Mouse (Mus musculus) midbrain, postnatal 0 days (tissue): Measurements from ENCODE around the gene Akap14. TPM values are rescaled to one million over a fixed set of nuclear protein-coding genes. Genes with fewer than 3 reads are reported as not detected.

Experiments
- ATAC-seq: fragments of 200-750 bp; cut with Nextera tagmentation; 2 replicates; pipeline ENCODE4 v1.8.0; 2017; ENCODE audit warnings: moderate number of reproducible peaks, mild to moderate bottlenecking, moderate TSS enrichment, moderate library complexity; ENCODE audit not compliant: low FRiP score
- DNase-seq: peaks from one replicate; pipeline ENCODE4 v3.0.0-alpha.2; 2015; ENCODE audit warnings: low spot score
- H3K27ac ChIP-seq: fragments of 300-500 bp; sonication (generic); 2 replicates; pipeline ENCODE4 v1.5.1; 2014; ENCODE audit warnings: low read depth, mild to moderate bottlenecking, low read length, mixed read lengths
- H3K27me3 ChIP-seq: fragments of 300-500 bp; sonication (generic); 2 replicates; pipeline ENCODE4 v1.6.1; 2014; ENCODE audit warnings: low read length, control low read depth, mixed read lengths; ENCODE audit not compliant: insufficient read depth
- H3K36me3 ChIP-seq: fragments of 300-500 bp; sonication (generic); 2 replicates; pipeline ENCODE4 v1.6.1; 2014; ENCODE audit warnings: low read length, control low read depth, mixed read lengths; ENCODE audit not compliant: insufficient read depth
- H3K4me1 ChIP-seq: fragments of 300-500 bp; sonication (generic); 2 replicates; pipeline ENCODE4 v1.6.1; 2014; ENCODE audit warnings: mild to moderate bottlenecking, control low read depth, antibody characterized with exemption, low read length, mixed read lengths; ENCODE audit not compliant: insufficient read depth
- H3K4me2 ChIP-seq: fragments of 300-500 bp; sonication (generic); 2 replicates; pipeline ENCODE4 v1.6.1; 2014; ENCODE audit warnings: low read depth, mild to moderate bottlenecking, low read length, mixed read lengths; ENCODE audit not compliant: poor library complexity, severe bottlenecking
- H3K4me3 ChIP-seq: fragments of 300-500 bp; sonication (generic); 2 replicates; pipeline ENCODE4 v1.5.1; 2014; ENCODE audit warnings: low read depth, mild to moderate bottlenecking, low read length, moderate library complexity
- H3K9ac ChIP-seq: fragments of 300-500 bp; sonication (generic); replicated peaks from 2 replicates; pipeline ENCODE4 v1.6.1; 2014; ENCODE audit warnings: mild to moderate bottlenecking, low read length, moderate library complexity, mixed read lengths; ENCODE audit not compliant: poor library complexity, severe bottlenecking
- H3K9me3 ChIP-seq: fragments of 300-500 bp; sonication (generic); 2 replicates; pipeline ENCODE4 v1.6.1; 2016; ENCODE audit warnings: low read length, control low read depth
- CTCF ChIP-seq: IDR thresholded peaks from 2 replicates; pipeline ENCODE4 v1.5.1; 2016; ENCODE audit warnings: antibody characterized with exemption, mild to moderate bottlenecking
- WGBS: fragments of 180-500 bp; shearing (Covaris S2); extraction: QIAGEN DNeasy Blood & Tissue Kit; methylation state at CpG from one replicate; pipeline ENCODE4 v1.1.7; 2014; 5-methylcytosine and 5-hydroxymethylcytosine counted together
- polyA plus RNA-seq: library from polyadenylated mRNA; unstranded; fragments of >200 nt; fragmentation: Nextera tagmentation; extraction: Ambion mirVana; gene quantifications from 2 replicates; pipeline ENCODE4 v1.2.1, GENCODE M21; 2015
- total RNA-seq: library from RNA; depleted of rRNA; stranded (reverse); fragments of >200 nt; gene quantifications from 2 replicates; pipeline ENCODE4 v1.2.3, GENCODE M21; 2014

The Akap14 gene
- total and polyA plus RNA-seq, 2 experiments from 2014 or later, result 0.27 to 0.54 TPM

DNA sequence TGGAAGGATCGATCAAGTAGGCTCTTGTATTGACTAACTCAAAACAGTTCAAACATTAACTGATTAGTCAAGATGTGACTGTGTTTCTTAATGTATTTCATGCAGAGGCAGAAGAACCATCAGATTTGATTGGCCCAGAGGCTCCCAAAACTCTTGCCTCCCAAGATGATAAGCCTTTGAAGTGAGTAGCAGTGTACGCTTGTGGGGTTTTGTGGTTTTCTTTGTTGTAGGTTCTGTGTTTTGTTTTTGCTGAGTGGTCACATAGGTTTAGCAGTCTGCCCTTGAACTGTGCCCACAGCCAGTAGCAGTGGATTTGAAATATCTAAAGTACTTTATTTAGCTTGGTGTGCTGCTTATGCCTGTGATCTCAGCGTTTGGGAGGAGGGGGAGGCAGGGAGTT lies 26.9 kb downstream of the Akap14 start:
- Histone ChIP-seq H3K9me3 (no peaks in the 10 kb centered on the region), H3K4me1 (no peaks in the 10 kb centered on the region), H3K36me3 (no peaks in the 10 kb centered on the region), H3K27me3 (no peaks in the 10 kb centered on the region), H3K4me3 (no peak overlapping the region), H3K9ac (no peak overlapping the region), H3K27ac (no peak overlapping the region), H3K4me2 (no peak overlapping the region)
- WGBS, result 88% methylated on average over 3 of the region's 3 CpGs
- no peak for ATAC-seq
- TF ChIP-seq CTCF, result no peak
- DNase-seq, result no peak

DNA sequence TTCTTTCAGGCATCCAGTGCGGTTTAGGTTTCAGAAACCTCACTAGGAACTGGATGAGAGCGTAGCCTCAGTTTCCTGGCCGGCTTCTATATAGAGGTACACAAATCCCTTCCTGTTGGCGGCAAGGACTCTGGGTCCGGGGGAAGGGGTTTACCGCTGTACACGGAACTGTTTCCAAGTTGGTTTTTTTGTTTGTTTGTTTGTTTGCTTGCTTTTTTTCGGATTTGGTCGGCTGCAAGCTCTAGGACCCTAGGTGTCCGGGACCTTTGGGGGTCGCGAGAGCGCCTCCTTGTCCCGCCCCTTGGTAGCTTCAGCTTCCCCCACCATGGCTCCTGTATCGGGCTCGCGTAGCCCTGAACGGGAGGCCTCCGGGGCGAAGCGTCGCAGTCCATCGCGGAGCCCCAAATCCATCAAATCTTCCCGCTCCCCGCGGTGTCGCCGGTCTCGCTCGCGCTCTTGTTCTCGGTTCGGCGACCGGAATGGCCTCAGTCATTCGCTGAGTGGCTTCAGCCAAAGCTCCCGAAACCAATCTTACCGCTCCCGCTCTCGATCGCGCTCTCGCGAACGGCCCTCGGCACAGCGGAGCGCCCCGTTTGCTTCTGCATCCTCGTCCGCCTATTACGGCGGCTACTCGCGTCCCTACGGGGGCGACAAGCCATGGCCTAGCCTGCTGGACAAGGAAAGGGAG lies 41.8 kb downstream of the Akap14 start, which contains the start of gene Nkap:
Gene Nkap (plus strand): TSS at position 125 of the 688 bp plus-strand sequence.
- 12% methylated on average over 58 of the region's 58 CpGs for WGBS
- ATAC-seq (peak; percentile 91), DNase-seq (peak; percentile 87)
- no peak for TF ChIP-seq CTCF
- Histone ChIP-seq H3K36me3 (0 out of 2 replicates have a peak, but pooled peaks cover under 1% of the 10 kb centered on the region), H3K9me3 (no peaks in the 10 kb centered on the region), H3K27me3 (no peaks in the 10 kb centered on the region), H3K27ac (peak within 1 kb of the TSS; percentile 70), H3K4me3 (peak within 1 kb of the TSS; percentile 60), H3K4me1 (no peaks in the 10 kb centered on the region), H3K9ac (peak within 1 kb of the TSS; percentile 64), H3K4me2 (peak within 1 kb of the TSS; percentile 51)

DNA sequence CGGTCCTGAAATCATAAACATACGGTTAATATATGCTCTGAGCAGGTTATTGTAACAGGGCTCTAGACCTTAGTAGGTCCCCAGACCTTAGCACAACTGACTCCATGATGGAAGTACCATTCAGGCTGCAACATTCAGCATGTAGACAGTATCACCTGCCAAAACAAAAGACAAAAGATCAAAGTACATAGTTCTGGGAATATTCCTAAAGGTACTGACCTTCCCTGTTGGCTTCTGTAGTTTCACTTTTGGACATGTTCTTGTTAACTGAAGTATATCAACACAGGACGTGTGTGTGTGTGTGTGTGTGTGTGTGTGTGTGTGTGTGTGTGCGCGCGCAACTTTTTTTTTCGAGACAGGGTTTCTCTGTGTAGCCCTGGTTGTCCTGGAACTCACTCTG lies 43.1 kb downstream of the Akap14 start:
- Histone ChIP-seq H3K36me3 (no peaks in the 10 kb centered on the region), H3K4me2 (no peak overlapping the region), H3K4me3 (no peak overlapping the region), H3K9ac (no peak overlapping the region), H3K9me3 (no peaks in the 10 kb centered on the region), H3K27ac (no peak overlapping the region), H3K4me1 (no peaks in the 10 kb centered on the region), H3K27me3 (no peaks in the 10 kb centered on the region)
- WGBS, result over 99% methylated on average over 7 of the region's 7 CpGs
- ATAC-seq (no peak), DNase-seq (no peak)
- no peak for TF ChIP-seq CTCF

DNA sequence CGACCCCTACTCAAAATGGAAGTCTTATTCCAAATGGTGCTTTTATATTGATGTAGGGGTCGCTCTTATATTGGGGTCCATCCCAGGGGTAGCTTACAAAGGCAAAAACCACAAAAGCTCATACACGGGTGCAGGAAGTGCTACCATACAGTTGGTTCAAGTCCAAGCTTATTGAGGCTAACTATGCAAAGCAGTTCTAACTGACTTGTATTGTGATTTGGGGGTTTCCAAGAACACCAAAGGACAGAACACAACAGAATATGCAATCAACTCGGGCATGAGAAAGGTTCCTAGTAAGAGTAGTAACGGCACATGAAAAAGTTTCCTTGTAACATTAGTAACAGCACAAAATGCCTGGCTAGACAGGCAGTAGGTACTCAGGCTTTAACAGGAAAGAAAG lies 48.4 kb downstream of the Akap14 start:
- Histone ChIP-seq H3K9me3 (no peaks in the 10 kb centered on the region), H3K9ac (no peak overlapping the region), H3K4me3 (no peak overlapping the region), H3K36me3 (no peaks in the 10 kb centered on the region), H3K4me2 (no peak overlapping the region), H3K27ac (no peak overlapping the region), H3K27me3 (no peaks in the 10 kb centered on the region), H3K4me1 (no peaks in the 10 kb centered on the region)
- 67% methylated on average over 5 of the region's 5 CpGs for WGBS
- TF ChIP-seq CTCF, result no peak
- DNase-seq (no peak), ATAC-seq (no peak)

DNA sequence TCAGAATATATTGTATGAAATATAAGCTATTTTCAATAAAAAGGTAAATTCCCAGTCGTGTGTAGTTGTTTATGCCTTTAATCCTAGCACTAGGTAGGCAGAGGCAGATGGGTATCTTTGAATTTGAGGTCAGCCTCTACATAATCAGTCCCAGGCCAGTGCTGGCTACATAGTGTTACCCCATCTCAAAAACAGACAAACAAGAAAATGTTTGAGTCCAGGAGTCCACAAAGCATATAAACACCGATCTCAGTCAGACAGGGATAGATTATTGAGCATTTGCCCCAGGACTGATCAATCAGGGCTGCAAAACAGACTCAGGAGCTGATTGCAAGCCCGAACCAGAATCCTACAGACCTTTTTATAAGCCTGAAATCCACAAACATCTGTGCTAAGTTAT lies 49.1 kb downstream of the Akap14 start:
- no peak overlapping the region for H3K27ac ChIP-seq
- 61% methylated on average over 3 of the region's 3 CpGs for WGBS
- no peak overlapping the region for H3K4me3 ChIP-seq
- H3K4me2 ChIP-seq, result no peak overlapping the region
- H3K36me3 ChIP-seq, result no peaks in the 10 kb centered on the region
- H3K9ac ChIP-seq, result no peak overlapping the region
- H3K27me3 ChIP-seq, result no peaks in the 10 kb centered on the region
- no peak for DNase-seq
- no peaks in the 10 kb centered on the region for H3K9me3 ChIP-seq
- no peak for TF ChIP-seq CTCF
- ATAC-seq, result no peak
- no peaks in the 10 kb centered on the region for H3K4me1 ChIP-seq

DNA sequence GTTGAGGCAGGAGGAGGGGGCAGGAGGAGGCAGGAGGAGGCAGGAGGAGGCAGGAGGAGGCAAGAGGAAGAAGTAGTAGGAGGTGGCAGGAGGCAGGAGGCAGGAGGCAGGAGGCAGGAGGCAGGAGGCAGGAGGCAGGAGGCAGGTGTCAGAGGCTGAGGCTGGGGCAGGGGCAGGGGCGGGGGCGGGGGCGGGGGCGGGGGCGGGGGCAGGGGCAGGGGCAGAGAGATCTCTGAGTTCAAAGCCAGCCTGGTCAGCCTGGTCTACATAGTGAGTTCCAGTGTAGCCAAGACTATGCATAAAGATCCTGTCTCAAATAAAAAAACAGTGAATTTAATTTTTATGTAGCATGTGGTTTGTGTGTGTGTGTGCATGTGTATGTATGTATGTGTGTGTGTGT lies 51.6 kb downstream of the Akap14 start:
- Histone ChIP-seq H3K36me3 (no peaks in the 10 kb centered on the region), H3K27ac (no peak overlapping the region)

More for the DNA sequence above, 51.6 kb downstream of the Akap14 start:
- no peak overlapping the region for H3K4me3 ChIP-seq
- no peaks in the 10 kb centered on the region for H3K9me3 ChIP-seq
- WGBS, result no CpG with 5 or more reads among the region's 5 CpGs
- no peak for DNase-seq
- no peaks in the 10 kb centered on the region for H3K27me3 ChIP-seq
- no peaks in the 10 kb centered on the region for H3K4me1 ChIP-seq
- ATAC-seq, result no peak
- TF ChIP-seq CTCF, result no peak
- H3K9ac ChIP-seq, result no peak overlapping the region
- H3K4me2 ChIP-seq, result no peak overlapping the region
